Mouse (Mus musculus): ENCODE data around the gene Spty2d1.
"Not testable (repeated sequence)": the region's sequence is repeated elsewhere in the genome, so short reads cannot be mapped to it uniquely, and the experiment has no call there.

Gene Spty2d1

GRCm38 (mm10) chr7:47020956-47021355 lies 12.7 kb upstream of the Spty2d1 start:
- DNase-seq, result no peak

- DNase-seq, result no peak
Measured at GRCm38 (mm10) chr7:47019641-47020040, 11.4 kb upstream of the Spty2d1 start.

- DNase-seq, result no peak
Measured at GRCm38 (mm10) chr7:47017146-47017545, 8.9 kb upstream of the Spty2d1 start.

DNA sequence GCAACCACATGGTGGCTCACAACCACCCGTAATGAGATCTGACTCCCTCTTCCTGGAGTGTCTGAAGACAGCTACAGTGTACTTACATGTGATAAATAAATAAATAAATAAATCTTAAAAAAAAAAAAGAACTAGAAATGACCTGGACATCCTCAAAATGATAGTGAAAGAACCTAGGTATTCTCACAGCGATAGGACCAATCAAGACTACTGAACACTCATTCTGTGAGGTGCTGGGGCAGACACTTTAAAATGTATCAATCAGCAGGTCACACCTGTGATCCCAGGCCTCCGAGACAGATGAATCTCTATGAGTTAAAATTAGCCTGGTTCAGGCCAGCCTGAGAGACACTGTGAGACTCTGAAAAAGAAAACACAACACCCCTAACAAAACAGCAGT lies 8.4 kb upstream of the Spty2d1 start:
- no peak for DNase-seq

DNA sequence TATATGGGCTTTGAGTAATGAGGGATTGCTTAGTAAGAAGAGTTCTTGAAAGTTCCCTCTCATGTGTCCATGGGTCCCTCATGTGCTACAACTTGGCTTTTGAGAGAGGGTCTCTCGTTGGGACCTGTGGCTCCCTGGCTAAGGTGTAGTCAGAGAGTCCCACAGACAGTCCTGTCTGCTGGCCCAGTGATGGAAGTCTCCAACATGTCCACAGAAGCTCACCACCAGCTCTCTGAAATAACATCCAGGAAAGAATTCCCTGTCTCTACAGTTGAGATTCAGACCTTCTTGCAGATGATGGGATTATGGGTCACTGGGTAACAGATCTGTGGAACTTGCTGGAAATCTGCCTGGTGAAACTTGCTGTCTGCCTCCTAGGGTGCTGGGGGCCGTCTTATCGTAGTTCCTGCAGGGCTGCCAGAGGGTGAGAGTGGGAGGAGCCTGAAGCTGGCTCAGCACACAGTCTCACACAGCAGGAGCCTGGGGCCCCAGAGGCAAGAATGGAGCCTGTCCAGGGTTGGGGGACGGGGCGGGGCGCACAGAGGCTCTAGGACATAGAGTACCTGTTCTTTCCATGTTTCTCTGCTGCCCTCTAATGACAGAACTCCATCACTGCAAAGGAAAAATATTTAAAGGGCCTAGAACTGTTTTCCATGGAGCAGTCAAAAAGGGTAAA lies 7.3 kb upstream of the Spty2d1 start:
- DNase-seq, result peak; percentile 90

GRCm38 (mm10) chr7:47014564-47015389 lies 6.6 kb upstream of the Spty2d1 start:
- DNase-seq, result no peak

- no peak for DNase-seq
Measured at GRCm38 (mm10) chr7:47013131-47013767, 5.0 kb upstream of the Spty2d1 start.

- peak; percentile 83 for DNase-seq
Measured at GRCm38 (mm10) chr7:47007818-47008167, 418 bp downstream of the Spty2d1 start.

DNA sequence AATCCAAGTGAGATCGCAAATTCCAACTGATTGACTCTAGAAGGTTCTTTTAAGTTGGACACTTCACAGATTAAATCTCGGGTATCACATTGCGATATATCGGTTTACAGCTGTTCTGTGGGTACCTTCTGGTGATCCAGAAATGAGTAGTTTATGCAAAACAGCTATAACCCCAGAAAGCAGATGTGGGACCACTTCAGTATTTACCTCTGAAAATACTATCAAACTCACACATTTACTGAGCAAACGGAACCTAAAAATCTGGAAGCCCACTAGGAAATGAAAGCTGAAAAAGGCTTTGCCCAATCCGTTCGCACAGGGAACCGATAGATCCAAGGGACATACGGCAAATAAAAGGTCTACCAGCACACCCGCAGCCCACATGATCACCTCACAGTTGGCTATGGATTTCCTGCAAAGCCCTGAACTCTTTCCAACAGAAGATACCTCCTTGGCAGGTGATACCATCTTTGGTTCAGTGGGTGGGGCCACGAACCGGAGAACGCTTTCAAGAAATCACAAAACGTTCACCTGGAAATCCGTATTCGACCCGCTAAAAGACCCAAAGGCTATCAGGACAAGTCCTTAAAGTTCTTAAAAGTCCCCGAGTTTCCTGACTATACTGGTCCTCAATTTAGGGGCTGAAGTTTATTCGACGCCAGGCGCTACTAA lies 966 bp downstream of the Spty2d1 start:
- no peak for DNase-seq

DNA sequence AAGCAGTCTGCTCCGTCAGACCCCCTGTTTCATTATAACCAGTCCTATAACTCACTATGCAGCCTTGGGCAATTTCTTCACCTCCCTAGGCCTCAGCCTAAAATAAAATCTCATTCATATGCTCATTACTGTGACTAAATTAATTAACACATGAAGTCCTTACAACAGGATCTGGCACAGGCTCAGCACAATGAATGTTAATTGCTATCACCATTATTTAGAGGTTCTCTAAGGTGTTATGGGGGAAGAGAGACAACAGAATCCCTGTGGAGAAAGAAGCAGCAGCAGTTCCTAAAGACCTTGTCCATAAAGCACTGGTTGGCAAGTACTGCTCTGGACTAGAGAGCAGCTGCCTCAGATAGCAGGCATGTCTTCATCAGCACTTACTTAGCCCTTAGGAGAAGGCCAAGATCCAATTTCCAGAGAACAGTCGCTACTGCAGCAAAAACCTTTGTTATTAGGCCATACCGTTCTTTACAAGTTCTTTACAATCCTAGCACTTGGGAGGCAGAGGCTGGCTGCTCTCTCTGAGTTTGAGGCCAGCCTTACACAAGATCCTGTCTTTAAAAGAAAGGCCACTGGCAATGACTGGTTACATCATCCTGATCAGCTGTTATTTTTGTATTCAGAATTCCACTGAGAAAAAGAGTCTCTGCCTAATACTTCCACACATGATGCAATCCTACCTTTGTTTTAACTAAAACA lies 4.6 kb downstream of the Spty2d1 start:
- no peak for DNase-seq

GRCm38 (mm10) chr7:47001900-47002275 lies 6.3 kb downstream of the Spty2d1 start:
- no peak for DNase-seq

GRCm38 (mm10) chr7:47001125-47001899 lies 6.9 kb downstream of the Spty2d1 start:
- DNase-seq, result no peak

GRCm38 (mm10) chr7:47000644-47000983 lies 7.6 kb downstream of the Spty2d1 start:
- no peak for DNase-seq

DNA sequence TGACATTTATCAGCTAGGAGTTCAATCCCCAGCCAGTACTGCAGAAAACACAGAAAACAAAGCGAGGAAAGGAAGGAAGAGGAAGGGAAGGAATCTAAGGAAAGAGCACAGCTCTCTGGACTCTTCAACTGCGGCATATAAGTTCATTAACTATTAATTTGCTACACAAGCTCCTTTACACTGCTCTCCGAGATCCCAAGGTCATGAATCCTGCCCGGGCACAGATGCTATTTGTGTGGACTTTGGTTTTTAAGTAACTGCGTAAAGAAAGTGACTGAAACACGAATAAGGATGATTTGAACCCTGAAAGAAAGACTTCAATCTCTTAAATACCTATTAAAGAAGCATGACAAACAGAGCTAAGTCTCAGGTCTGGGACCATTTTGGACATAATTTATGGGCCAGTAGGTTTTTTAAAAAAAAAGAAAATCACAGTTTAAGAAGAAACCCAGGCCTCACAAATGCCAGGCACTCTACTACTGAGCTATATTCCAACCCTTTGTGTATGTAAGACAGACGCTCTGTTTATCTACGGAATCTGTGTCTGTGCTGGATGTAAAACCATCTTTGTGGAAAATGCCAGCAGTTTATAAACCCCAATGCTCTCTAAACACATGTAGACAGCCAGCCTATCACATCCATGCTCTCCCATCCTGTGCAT lies 8.1 kb downstream of the Spty2d1 start:
- DNase-seq, result no peak

DNA sequence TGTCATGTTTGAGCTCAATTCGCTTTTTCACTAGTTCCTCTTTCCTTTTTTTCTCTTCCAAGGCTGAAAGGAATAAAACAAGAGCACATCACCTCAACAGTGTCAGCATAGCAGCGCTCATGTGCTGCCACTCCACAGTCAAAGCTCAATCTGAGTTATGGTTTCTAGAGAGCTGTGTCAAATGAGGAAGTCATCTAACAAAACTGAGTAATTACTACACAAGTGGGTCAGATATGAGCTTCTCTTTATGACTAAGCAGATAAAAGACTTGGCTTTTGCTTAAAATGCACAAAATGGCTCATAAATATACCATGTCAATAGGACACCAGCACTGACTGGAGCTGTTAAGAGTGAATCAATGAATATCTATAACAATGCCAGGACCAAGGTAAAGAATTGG lies 9.3 kb downstream of the Spty2d1 start:
- no peak for DNase-seq

- no peak for DNase-seq
Measured at GRCm38 (mm10) chr7:46997644-46998395, 10.4 kb downstream of the Spty2d1 start.

DNA sequence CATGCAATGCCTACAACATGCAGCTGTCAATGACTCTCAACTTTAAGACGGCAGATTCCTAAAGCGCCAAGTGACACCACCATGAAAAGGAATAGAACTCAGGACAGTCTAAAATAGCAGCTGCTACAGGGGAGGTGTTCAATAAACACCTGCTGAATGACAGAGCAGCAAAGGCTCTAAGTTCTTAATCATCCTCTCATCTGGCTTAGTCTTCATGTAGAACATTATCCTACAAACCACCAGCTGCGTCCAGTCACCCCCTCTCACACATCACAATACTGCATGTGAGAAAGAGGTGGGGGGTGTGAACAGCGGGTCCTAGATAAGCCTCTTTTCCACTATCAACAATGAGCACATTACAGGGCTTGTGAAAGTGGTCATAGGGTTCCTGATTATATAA lies 11.2 kb downstream of the Spty2d1 start:
- DNase-seq, result no peak

DNA sequence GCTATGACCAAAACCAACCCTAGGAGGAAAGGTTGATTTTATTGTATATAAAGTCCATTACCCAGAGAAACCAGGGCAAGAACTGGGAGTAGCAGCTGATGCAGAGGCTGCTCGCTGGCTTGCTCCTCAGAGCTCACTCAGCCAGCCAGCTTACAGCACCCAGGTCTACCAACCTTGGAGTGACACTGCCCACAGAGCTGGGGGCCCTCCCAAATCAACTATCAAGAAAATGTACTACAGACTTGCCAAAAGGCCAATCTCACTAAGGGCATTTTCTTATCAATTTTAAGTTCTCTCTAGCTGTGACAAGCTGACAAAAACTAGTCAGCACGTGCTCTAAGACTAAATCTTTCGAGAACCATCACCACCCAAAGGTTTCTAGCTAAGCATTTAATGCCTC lies 12.7 kb downstream of the Spty2d1 start:
- no peak for DNase-seq

- no peak for DNase-seq
Measured at GRCm38 (mm10) chr7:46993079-46993478, 15.1 kb downstream of the Spty2d1 start.

GRCm38 (mm10) chr7:46989387-46989786 lies 18.8 kb downstream of the Spty2d1 start:
- DNase-seq, result not testable (repeated sequence)

DNA sequence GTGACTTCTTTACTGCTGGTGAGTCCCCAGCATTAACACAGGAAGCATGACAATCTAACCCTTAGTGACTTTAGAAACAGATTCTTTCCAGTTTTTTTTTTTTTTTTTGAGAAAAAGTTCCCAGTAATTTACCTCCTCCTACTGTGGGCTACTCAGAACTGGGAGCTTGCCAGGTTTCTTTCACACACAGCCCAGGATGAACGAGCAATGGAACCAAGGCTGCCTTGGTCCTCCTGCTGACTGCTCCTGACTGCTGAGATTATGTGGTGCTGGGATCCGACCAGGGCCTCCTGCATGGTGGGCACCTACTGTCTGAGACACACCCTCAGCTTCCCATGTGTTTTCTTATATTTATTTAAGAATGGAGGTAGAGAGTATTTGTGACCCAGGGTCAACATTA lies 21.1 kb downstream of the Spty2d1 start:
- no peak for DNase-seq
